Mouse (Mus musculus): ENCODE data around the gene Olfr272.

Olfr272 gene

GRCm38 (mm10) chr4:52919078-52919477, at the start of gene Olfr272:
Olfr272 (minus strand) TSS chr4:52919178.
- no peak for DNase-seq (ENCODE audit: low spot score)

GRCm38 (mm10) chr4:52964247-52964646, 45.3 kb upstream of the Olfr272 start, which contains the start of gene Olfr270:
Olfr270 (plus strand) TSS chr4:52964547.
- DNase-seq (ENCODE audit: low spot score) = no peak

- DNase-seq (ENCODE audit: low spot score) = peak; percentile 6
Measured at GRCm38 (mm10) chr4:52958693-52959092, 39.7 kb upstream of the Olfr272 start.

- DNase-seq (ENCODE audit: low spot score) = no peak
Measured at GRCm38 (mm10) chr4:52949005-52949404, 30.0 kb upstream of the Olfr272 start.

GRCm38 (mm10) chr4:52946665-52947064, 27.7 kb upstream of the Olfr272 start:
- DNase-seq (ENCODE audit: low spot score) = no peak

- no peak for DNase-seq (ENCODE audit: low spot score)
Measured at GRCm38 (mm10) chr4:52930480-52930879, 11.5 kb upstream of the Olfr272 start.

GRCm38 (mm10) chr4:52917311-52917688, 1.7 kb downstream of the Olfr272 start:
- DNase-seq (ENCODE audit: low spot score) = no peak

GRCm38 (mm10) chr4:52916659-52917310, 2.2 kb downstream of the Olfr272 start:
- no peak for DNase-seq (ENCODE audit: low spot score)

- no peak for DNase-seq (ENCODE audit: low spot score)
Measured at GRCm38 (mm10) chr4:52912409-52912808, 6.6 kb downstream of the Olfr272 start.

GRCm38 (mm10) chr4:52909542-52909941, 9.4 kb downstream of the Olfr272 start:
- no peak for DNase-seq (ENCODE audit: low spot score)

GRCm38 (mm10) chr4:52864156-52864555, 54.8 kb downstream of the Olfr272 start:
- no peak for DNase-seq (ENCODE audit: low spot score)

All from MN1 (cell line).